Mouse (Mus musculus) hindbrain, embryonic 16.5 days (tissue): ENCODE data around the gene Neu2. TPM values are rescaled to one million over a fixed set of nuclear protein-coding genes. Genes with fewer than 3 reads are reported as not detected.
A peak's percentile ranks its signal among the peaks of the same experiment; 100 is the strongest.

Source experiments
- ATAC-seq: fragments of 200-750 bp; cut with Nextera tagmentation; 2 replicates; pipeline ENCODE4 v1.8.0; 2017; ENCODE audit warnings: moderate TSS enrichment, moderate library complexity
- H3K27ac ChIP-seq: fragments of 300-500 bp; sonication (generic); 2 replicates; pipeline ENCODE4 v1.5.1; 2014; ENCODE audit warnings: low read depth, mild to moderate bottlenecking, control low read depth, low read length, moderate library complexity
- H3K27me3 ChIP-seq: fragments of 300-500 bp; sonication (generic); replicated peaks from 2 replicates; pipeline ENCODE4 v1.6.1; 2014; ENCODE audit warnings: low read length; ENCODE audit not compliant: control insufficient read depth, insufficient read depth
- H3K36me3 ChIP-seq: fragments of 300-500 bp; sonication (generic); 2 replicates; pipeline ENCODE4 v1.6.1; 2014; ENCODE audit warnings: mild to moderate bottlenecking, low read length, moderate library complexity, mixed read lengths; ENCODE audit not compliant: control insufficient read depth, insufficient read depth
- H3K4me1 ChIP-seq: fragments of 300-500 bp; sonication (generic); 2 replicates; pipeline ENCODE4 v1.6.1; 2014; ENCODE audit warnings: low read depth, low read length; ENCODE audit not compliant: control insufficient read depth, insufficient read depth
- H3K4me2 ChIP-seq: fragments of 300-500 bp; sonication (generic); 2 replicates; pipeline ENCODE4 v1.6.1; 2014; ENCODE audit warnings: mild to moderate bottlenecking, low read length, control low read depth, moderate library complexity
- H3K4me3 ChIP-seq: fragments of 300-500 bp; sonication (generic); 2 replicates; pipeline ENCODE4 v1.5.1; 2014; ENCODE audit warnings: mild to moderate bottlenecking, low read length, control low read depth, moderate library complexity
- H3K9ac ChIP-seq: fragments of 300-500 bp; sonication (generic); 2 replicates; pipeline ENCODE4 v1.6.1; 2014; ENCODE audit warnings: low read depth, mild to moderate bottlenecking, control low read depth, low read length, moderate library complexity
- H3K9me3 ChIP-seq: fragments of 300-500 bp; sonication (generic); 2 replicates; pipeline ENCODE4 v1.6.1; 2014; ENCODE audit warnings: mild to moderate bottlenecking, low read length, moderate library complexity; ENCODE audit not compliant: control insufficient read depth
- WGBS: fragments of 180-500 bp; shearing (Covaris S2); extraction: QIAGEN DNeasy Blood & Tissue Kit; methylation state at CpG from one replicate; pipeline ENCODE4 v1.1.7; 2014; 5-methylcytosine and 5-hydroxymethylcytosine counted together
- polyA plus RNA-seq: library from polyadenylated mRNA; unstranded; fragments of >200 nt; fragmentation: Nextera tagmentation; extraction: Ambion mirVana; gene quantifications from 2 replicates; pipeline ENCODE4 v1.2.1, GENCODE M21; 2015

The Neu2 gene
- polyA plus RNA-seq, 1 experiment from 2014 or later = 0.54 TPM

DNA sequence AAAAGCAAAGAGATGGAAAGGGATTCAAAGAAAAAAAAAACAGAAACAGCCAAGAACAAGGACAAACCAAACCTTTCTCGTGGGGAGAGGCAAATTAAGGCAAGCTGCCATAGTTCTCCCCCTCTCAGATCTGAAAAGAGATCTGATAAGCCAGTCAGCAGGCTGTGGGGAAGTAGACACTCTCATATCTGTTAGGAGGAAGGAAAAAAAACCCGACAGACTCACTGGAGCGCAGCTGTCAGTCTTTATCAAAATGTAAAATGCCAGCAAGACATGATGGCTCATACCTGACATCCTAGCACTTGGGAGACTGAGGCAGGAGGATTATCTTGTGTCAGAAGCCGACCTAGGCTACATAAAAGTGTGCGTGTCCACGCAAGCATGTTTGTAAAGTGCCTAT lies 122.5 kb downstream of the Neu2 start:
- ATAC-seq = no peak
- no peaks in the 10 kb centered on the region for H3K9me3 ChIP-seq

DNA sequence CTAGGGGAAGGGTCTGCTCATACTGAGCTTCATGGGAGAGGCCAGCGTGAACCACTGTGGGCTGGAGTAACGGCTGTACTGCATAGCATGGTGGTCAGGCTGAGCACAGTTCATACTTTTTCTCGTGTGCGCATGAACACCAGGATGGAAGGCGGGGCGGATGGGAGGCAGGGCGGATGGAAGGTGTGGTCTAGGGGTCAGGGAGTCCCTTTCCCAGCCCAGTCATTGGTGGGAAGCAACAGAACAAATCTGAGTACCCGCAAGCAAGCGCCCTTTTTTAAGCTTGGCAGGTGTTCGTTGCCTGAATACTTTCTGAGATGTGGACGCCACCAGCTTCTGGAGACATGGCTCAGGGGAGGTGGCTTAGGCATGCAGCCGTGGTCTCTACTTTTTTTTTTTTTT lies 127.0 kb downstream of the Neu2 start:
- 82% methylated on average over 12 of the region's 12 CpGs for WGBS
- Histone ChIP-seq H3K4me2 (no peak overlapping the region), H3K27ac (no peak overlapping the region), H3K9ac (no peak overlapping the region), H3K4me1 (no peaks in the 10 kb centered on the region), H3K4me3 (no peak overlapping the region), H3K27me3 (no peaks in the 10 kb centered on the region), H3K36me3 (no peaks in the 10 kb centered on the region), H3K9me3 (no peaks in the 10 kb centered on the region)
- no peak for ATAC-seq

More for the DNA sequence above, 122.5 kb downstream of the Neu2 start:
- no peak overlapping the region for H3K4me2 ChIP-seq
- no peaks in the 10 kb centered on the region for H3K4me1 ChIP-seq
- no peaks in the 10 kb centered on the region for H3K36me3 ChIP-seq
- no peak overlapping the region for H3K4me3 ChIP-seq
- no peaks in the 10 kb centered on the region for H3K27me3 ChIP-seq
- 82% methylated on average over 6 of the region's 6 CpGs for WGBS
- no peak overlapping the region for H3K27ac ChIP-seq
- no peak overlapping the region for H3K9ac ChIP-seq

DNA sequence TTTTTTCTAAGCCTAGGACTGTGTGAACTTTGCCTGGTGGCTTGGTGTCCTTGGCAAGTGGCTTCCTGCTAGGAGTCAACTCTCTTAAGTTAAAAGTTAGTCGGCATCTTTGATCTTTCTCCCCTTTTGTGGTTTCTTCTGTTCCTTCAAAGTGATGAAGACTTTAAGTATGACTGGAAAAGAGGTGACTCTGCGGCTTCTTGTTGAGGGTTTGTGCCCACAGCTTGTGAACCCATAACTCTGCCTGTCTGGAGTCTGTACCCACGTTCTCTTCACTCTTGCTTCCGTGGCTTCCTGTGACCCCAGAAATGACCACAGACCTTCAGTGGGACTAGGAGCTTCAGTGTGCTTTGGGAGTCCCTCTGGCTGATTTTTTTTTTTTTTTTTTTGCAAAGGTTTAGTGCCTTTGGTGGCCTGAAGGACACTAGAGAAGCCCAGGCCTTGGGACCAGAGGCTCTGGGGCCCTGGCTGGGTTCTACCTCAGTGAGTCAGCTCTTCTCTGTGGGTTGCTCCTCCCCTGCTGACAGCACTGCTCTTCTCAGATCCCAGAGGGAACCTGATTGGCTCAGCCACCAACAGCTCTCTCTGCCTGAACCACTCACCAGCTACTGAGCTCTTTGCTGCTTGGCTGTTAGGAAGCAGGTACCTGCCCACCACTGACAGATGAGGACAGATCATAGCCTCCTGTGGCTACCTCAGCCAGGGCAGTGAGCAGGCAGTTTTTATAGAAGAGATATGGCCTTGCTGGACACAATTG lies 127.6 kb downstream of the Neu2 start:
- H3K4me2 ChIP-seq = no peak overlapping the region
- H3K9me3 ChIP-seq = no peaks in the 10 kb centered on the region
- no peak overlapping the region for H3K4me3 ChIP-seq
- no peaks in the 10 kb centered on the region for H3K27me3 ChIP-seq
- peak; percentile 34 for ATAC-seq
- H3K27ac ChIP-seq = no peak overlapping the region
- no peak overlapping the region for H3K9ac ChIP-seq
- H3K4me1 ChIP-seq = no peaks in the 10 kb centered on the region
- 86% methylated on average over 4 of the region's 4 CpGs for WGBS
- H3K36me3 ChIP-seq = no peaks in the 10 kb centered on the region

DNA sequence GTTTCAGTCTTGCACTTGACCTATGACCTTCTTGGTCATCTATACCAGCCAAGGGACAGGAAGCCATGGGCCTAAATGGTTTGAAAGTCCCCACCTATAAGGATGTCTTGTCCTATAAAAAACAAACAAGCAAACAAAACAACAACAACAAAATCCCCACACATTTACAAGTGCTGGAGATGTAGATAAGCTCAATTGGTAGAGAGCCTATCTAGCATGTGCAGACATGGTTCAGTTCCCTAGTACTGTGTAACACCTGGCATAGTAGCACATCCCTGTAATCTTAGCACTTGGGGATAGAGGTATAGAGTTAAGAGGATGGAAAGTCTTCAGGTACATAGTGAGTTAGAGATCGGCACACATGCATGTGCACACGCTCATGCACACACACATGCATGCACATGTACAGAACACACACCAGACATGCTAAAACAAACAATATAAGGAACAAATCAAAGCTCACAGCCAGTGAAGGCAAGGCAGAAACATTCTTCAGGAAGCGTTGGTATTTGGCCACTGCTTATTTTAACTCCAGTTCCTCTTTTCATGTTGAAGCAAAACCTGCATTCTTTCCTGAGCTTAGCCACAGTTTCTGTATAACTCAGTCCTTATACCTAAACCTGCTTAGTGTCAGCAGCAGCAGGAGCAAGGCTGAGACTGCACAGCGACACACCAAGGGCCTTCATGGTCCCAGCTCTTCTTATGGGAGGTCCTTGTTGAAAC lies 128.3 kb downstream of the Neu2 start:
- Histone ChIP-seq H3K4me3 (no peak overlapping the region), H3K36me3 (no peaks in the 10 kb centered on the region), H3K27me3 (no peaks in the 10 kb centered on the region), H3K9ac (no peak overlapping the region), H3K9me3 (no peaks in the 10 kb centered on the region), H3K4me1 (no peaks in the 10 kb centered on the region), H3K27ac (no peak overlapping the region), H3K4me2 (no peak overlapping the region)
- 92% methylated on average over 4 of the region's 4 CpGs for WGBS
- no peak for ATAC-seq

DNA sequence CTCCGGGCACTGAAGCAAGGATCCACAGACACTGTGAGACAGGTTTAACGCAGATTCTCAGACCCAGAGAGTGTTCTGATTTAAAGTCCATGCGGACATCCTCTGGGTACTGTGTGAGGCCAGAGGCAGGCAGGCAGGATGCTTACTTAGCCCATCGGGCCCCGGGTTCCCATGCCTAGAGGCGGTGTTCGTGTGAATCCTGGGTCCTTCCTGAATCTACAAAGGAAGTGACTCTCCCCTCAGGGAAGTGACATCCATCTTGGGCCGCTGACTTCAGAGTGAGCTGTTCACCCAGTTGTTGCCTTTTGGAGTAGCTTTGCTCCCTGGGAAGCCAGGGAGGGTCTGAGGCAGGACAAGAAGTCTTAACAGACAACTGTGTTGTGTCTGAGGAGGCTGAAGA lies 130.0 kb downstream of the Neu2 start:
- no peak overlapping the region for H3K4me3 ChIP-seq
- peak overlapping the region; percentile 52; the same call in 1 of the 2 replicates for H3K27ac ChIP-seq
- no peak overlapping the region for H3K4me2 ChIP-seq
- no peak overlapping the region for H3K9ac ChIP-seq
- H3K4me1 ChIP-seq = no peaks in the 10 kb centered on the region
- ATAC-seq = no peak
- 91% methylated on average over 8 of the region's 8 CpGs for WGBS
- H3K36me3 ChIP-seq = no peaks in the 10 kb centered on the region
- no peaks in the 10 kb centered on the region for H3K9me3 ChIP-seq
- H3K27me3 ChIP-seq = no peaks in the 10 kb centered on the region

DNA sequence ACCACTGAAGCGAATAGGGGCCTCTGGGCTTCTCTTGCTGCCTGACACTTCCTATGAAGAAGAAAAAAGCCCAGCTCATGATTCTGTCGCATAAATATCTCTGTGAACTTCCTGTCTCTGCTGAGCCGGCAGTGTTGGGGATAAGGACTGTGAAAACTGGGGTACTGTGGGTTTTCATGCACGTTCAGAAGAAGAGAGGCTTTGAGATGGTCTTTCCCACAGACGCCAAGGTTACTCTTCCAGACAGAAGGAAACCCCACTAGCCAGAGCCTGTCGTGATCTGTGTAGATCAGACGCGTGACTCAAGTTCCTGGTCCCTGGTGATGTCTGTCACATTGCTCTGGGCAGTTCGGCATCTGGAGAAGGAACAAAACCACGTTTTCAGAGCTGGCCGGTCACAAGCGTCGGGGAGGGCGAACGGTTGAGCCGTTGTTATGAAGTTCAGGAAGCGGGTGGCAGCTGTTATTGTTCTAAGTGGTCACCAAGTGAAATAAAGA lies 130.5 kb downstream of the Neu2 start:
- WGBS = 77% methylated on average over 17 of the region's 17 CpGs
- no peak overlapping the region for H3K4me3 ChIP-seq
- H3K9me3 ChIP-seq = no peaks in the 10 kb centered on the region
- no peak overlapping the region for H3K9ac ChIP-seq
- no peak overlapping the region for H3K4me2 ChIP-seq
- H3K27me3 ChIP-seq = no peaks in the 10 kb centered on the region
- ATAC-seq = no peak
- peak overlapping the region; percentile 52; the same call in 1 of the 2 replicates for H3K27ac ChIP-seq
- no peaks in the 10 kb centered on the region for H3K4me1 ChIP-seq
- no peaks in the 10 kb centered on the region for H3K36me3 ChIP-seq

DNA sequence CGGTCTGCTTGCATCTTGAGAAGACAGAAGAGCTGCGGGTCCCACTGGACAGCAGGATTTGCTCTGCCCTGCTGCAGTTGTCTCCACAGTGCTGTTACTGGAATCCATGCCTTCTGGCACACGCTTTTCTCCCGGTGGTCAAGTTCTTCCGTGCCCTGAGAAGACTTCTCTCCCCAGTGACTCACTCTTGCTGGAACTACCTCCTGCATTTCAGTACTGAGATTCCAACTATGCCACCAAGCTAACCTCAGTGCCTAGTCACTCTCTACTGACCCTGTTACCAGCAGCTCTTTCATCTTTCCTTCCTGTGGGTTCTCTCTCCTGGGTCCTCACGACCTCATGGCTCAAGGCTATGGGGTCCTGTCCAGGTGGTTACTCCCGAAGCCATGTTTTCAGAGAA lies 133.3 kb downstream of the Neu2 start:
- H3K9me3 ChIP-seq = no peaks in the 10 kb centered on the region
- no peaks in the 10 kb centered on the region for H3K27me3 ChIP-seq
- no peak overlapping the region for H3K4me2 ChIP-seq
- no peak for ATAC-seq
- H3K27ac ChIP-seq = no peak overlapping the region
- WGBS = 87% methylated on average over 7 of the region's 7 CpGs
- H3K4me1 ChIP-seq = no peaks in the 10 kb centered on the region
- no peak overlapping the region for H3K4me3 ChIP-seq
- no peak overlapping the region for H3K9ac ChIP-seq
- H3K36me3 ChIP-seq = no peaks in the 10 kb centered on the region

DNA sequence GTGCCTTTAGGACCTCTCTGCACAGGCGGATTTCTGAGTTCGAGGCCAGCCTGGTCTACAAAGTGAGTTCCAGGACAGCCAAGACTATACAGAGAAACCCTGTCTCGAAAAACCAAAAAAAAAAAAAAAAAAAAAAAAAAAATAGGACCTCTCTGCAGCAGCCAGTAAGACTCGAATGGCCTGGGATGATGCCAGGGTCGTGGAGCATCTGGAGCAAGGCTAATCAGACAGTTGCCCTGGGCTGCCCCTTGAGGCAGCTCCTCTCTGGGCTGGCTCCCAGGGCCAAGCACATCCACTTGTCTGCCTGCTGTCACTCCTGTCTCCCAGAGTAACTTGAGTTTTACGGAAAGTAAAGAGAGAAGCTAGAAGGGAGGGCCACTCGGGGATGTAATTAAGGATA lies 135.4 kb downstream of the Neu2 start:
- ATAC-seq = no peak
- Histone ChIP-seq H3K27me3 (no peaks in the 10 kb centered on the region), H3K9ac (no peak overlapping the region), H3K4me2 (no peak overlapping the region), H3K4me1 (no peaks in the 10 kb centered on the region), H3K27ac (no peak overlapping the region), H3K36me3 (no peaks in the 10 kb centered on the region), H3K4me3 (no peak overlapping the region), H3K9me3 (no peaks in the 10 kb centered on the region)
- 68% methylated on average over 6 of the region's 7 CpGs for WGBS

DNA sequence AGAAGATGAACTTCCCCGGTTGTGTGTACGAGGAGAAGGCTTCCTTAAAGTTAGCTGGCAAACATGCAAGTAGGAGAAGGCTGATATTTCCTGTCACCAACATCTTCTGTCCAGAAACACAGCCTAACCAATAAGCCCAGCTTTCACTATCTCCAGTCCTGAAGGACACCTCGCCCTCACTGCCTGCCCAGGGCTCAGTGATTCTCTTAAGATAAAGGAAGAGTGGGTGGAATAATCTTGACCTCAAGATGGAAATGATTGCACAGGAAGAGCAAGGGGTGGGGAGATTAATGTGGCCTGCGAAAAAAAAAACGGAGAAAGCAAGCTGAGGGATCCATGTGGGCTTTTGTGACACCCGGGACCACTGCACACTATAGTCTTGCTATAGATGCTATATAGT lies 136.1 kb downstream of the Neu2 start:
- Histone ChIP-seq H3K27me3 (no peaks in the 10 kb centered on the region), H3K9me3 (no peaks in the 10 kb centered on the region), H3K9ac (no peak overlapping the region), H3K4me3 (no peak overlapping the region), H3K27ac (no peak overlapping the region), H3K4me1 (no peaks in the 10 kb centered on the region), H3K36me3 (no peaks in the 10 kb centered on the region), H3K4me2 (no peak overlapping the region)
- whole genome bisulfite sequencing = 85% methylated on average over 6 of the region's 6 CpGs
- ATAC-seq = no peak
